Mouse (Mus musculus): ENCODE data around the gene Sstr2.

DNA sequence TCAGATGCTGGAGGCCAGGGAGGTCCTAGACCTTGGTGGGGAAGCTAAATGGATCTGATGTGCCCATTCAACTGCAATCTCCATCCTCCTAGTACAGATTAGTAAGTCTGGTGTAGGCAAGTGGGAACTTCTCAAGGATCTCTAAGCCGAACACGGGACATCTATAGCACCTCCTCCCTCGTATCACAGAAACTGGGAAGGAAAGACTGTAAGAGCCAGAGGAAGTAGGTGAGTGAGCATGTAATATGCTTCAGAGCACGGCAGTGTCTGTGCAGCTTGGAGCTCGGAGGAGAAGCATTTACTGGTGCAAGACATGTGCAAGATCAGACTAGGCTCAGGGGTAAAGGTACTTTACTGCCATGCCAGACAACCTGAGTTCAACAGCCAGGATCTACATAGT lies 49.7 kb downstream of the Sstr2 start:
- no peak for TF ChIP-seq POLR2A (IDR thresholded peaks at IDR 0.05; ENCODE audit: control insufficient read depth, low read depth, low read length)
- no peak for TF ChIP-seq CTCF (IDR thresholded peaks at IDR 0.05; ENCODE audit: control insufficient read depth, insufficient read depth, insufficient replicate concordance, low read depth, low read length)

All from testis, adult 2 months (tissue).